Mouse (Mus musculus) heart, adult 18-20 months (tissue): ENCODE data around the gene Pabpc5. TPM values are rescaled to one million over a fixed set of nuclear protein-coding genes. Genes with fewer than 3 reads are reported as not detected.

Experiments
- DNase-seq, 2 experiments: peaks; one replicate each; pipeline ENCODE4 v3.0.0; 2021 to 2022; ENCODE audit warnings: mixed read lengths in 1 of 2
- long read RNA-seq, 2 experiments: library from polyadenylated mRNA; stranded (forward); transcript quantifications; one replicate each; pipeline ENCODE4 v2.0.0; 2021
- total RNA-seq, 2 experiments: library from RNA; stranded (reverse); gene quantifications; 2 replicates each; pipeline ENCODE4 v1.2.3; 2021

Gene Pabpc5
- total RNA-seq = under 1 TPM in 1 of 2 experiments, not detected in 1; 0.10 TPM
- long read RNA-seq, experiment 1 = 0 reads
- long read RNA-seq, experiment 2 = 0 reads

- DNase-seq = peak; percentile 56 to 65
Measured at GRCm38 (mm10) chrX:119927081-119927571, at the start of gene Pabpc5. Gene Pabpc5 (plus strand): TSS chrX:119927196.

GRCm38 (mm10) chrX:119886957-119887593, 39.9 kb upstream of the Pabpc5 start:
- DNase-seq = no peak

DNA sequence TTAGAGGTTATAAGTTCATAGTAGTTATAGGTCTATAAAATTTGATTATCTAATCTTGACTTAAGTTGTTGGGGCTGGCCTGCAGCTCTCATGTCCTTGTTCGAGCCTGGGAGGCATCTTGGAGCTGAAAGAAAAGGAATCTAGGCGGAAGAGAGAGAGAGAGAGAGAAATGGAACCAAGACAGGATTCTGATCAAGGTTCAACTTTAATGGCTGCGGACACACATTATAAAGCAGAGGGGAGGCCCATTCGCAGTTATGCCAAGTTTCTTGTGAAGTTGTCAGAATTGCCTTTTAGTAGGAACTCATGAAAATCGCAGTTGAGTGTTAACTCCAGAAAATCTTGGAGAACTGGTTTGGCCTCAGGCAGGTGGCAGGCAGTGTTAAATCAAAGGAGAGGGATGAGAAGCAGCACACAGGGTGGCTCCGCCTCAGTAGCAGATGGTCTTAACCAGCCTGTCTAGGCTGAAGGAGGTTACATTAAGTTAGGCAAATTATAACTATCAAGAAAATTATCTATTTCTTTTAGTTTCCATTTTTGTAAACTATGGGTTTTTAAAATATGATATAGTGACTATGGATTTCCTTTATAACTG, 38.6 kb upstream of the Pabpc5 start:
- no peak for DNase-seq

GRCm38 (mm10) chrX:119927852-119928251, 856 bp downstream of the Pabpc5 start:
- DNase-seq = no peak
